Mouse (Mus musculus) intestine, embryonic 14.5 days (tissue): ENCODE measurements around the gene 2310009B15Rik. TPM values are rescaled to one million over a fixed set of nuclear protein-coding genes. Genes with fewer than 3 reads are reported as not detected.
A peak's percentile ranks its signal among the peaks of the same experiment; 100 is the strongest.
"Not testable (repeated sequence)": the region's sequence is repeated elsewhere in the genome, so short reads cannot be mapped to it uniquely, and the experiment has no call there.

Experiments used
- ATAC-seq: fragments of 200-750 bp; cut with Nextera tagmentation; replicated peaks from 2 replicates; pipeline ENCODE4 v1.8.0; 2017; ENCODE audit warnings: low read depth, moderate number of reproducible peaks, moderate TSS enrichment, moderate library complexity; ENCODE audit not compliant: low FRiP score, low TSS enrichment
- DNase-seq: peaks from one replicate; pipeline ENCODE4 v3.0.0-alpha.2; 2018; ENCODE audit warnings: low spot score
- H3K27ac ChIP-seq: fragments of 300-500 bp; sonication (generic); 2 replicates; pipeline ENCODE4 v1.5.1; 2014; ENCODE audit warnings: low read depth, mild to moderate bottlenecking, control low read depth
- H3K27me3 ChIP-seq: fragments of 300-500 bp; sonication (generic); replicated peaks from 2 replicates; pipeline ENCODE4 v1.6.1; 2014; ENCODE audit warnings: low read length, control low read depth; ENCODE audit not compliant: control insufficient read depth, insufficient read depth
- H3K36me3 ChIP-seq: fragments of 300-500 bp; sonication (generic); 2 replicates; pipeline ENCODE4 v1.6.1; 2014; ENCODE audit warnings: low read length, control low read depth; ENCODE audit not compliant: control insufficient read depth, insufficient read depth
- H3K4me1 ChIP-seq: fragments of 300-500 bp; sonication (generic); replicated peaks from 2 replicates; pipeline ENCODE4 v1.6.1; 2014; ENCODE audit warnings: low read length, control low read depth, mixed read lengths; ENCODE audit not compliant: control insufficient read depth, insufficient read depth
- H3K4me2 ChIP-seq: fragments of 300-500 bp; sonication (generic); 2 replicates; pipeline ENCODE4 v1.6.1; 2014; ENCODE audit warnings: low read length
- H3K4me3 ChIP-seq: fragments of 300-500 bp; sonication (generic); 2 replicates; pipeline ENCODE4 v1.5.1; 2014; ENCODE audit warnings: low read depth, low read length, control low read depth, mixed read lengths
- H3K9ac ChIP-seq: fragments of 300-500 bp; sonication (generic); 2 replicates; pipeline ENCODE4 v1.6.1; 2014; ENCODE audit warnings: mild to moderate bottlenecking, low read length
- H3K9me3 ChIP-seq: fragments of 300-500 bp; sonication (generic); 2 replicates; pipeline ENCODE4 v1.6.1; 2016; ENCODE audit warnings: low read length, control low read depth; ENCODE audit not compliant: control insufficient read depth
- WGBS: fragments of 180-500 bp; shearing (Covaris S2); extraction: QIAGEN DNeasy Blood & Tissue Kit; methylation state at CpG from one replicate; pipeline ENCODE4 v1.1.7; 2014; 5-methylcytosine and 5-hydroxymethylcytosine counted together
- polyA plus RNA-seq: library from polyadenylated mRNA; unstranded; fragments of >200 nt; fragmentation: Nextera tagmentation; extraction: Ambion mirVana; gene quantifications from 2 replicates; pipeline ENCODE4 v1.2.1, GENCODE M21; 2014

Gene 2310009B15Rik
- polyA plus RNA-seq = 43.9 and 46.1 TPM in 2 replicates

- H3K36me3 ChIP-seq, H3K9me3 ChIP-seq, H3K4me1 ChIP-seq, H3K27me3 ChIP-seq: not testable (repeated sequence)
- Histone ChIP-seq H3K4me3 (peak within 1 kb of the TSS; percentile 44), H3K4me2 (peak within 1 kb of the TSS; percentile 25), H3K9ac (peak within 1 kb of the TSS; percentile 43; the same call in 1 of the 2 replicates), H3K27ac (peak within 1 kb of the TSS; percentile 83)
- 0% methylated on average over 25 of the region's 79 CpGs for WGBS
- peak; percentile 94 for DNase-seq
- ATAC-seq = peak; percentile 99
These were observed at the start of gene 2310009B15Rik for GRCm38 (mm10) chr1:138856101-138856950. 2310009B15Rik (minus strand) TSS chr1:138856852.

GRCm38 (mm10) chr1:138906256-138906655, 49.6 kb upstream of the 2310009B15Rik start:
- WGBS = 65% methylated on average over 3 of the region's 3 CpGs
- Histone ChIP-seq H3K27ac (no peak overlapping the region), H3K4me2 (no peak overlapping the region), H3K9ac (no peak overlapping the region), H3K4me3 (no peak overlapping the region), H3K27me3 (peaks cover 13% of the 10 kb centered on the region; the same call in 1 of the 2 replicates), H3K4me1 (no peaks in the 10 kb centered on the region), H3K36me3 (no peaks in the 10 kb centered on the region), H3K9me3 (no peaks in the 10 kb centered on the region)
- no peak for DNase-seq
- ATAC-seq = no peak

GRCm38 (mm10) chr1:138905092-138905765, 48.6 kb upstream of the 2310009B15Rik start:
- Histone ChIP-seq H3K27me3 (peaks cover 9% of the 10 kb centered on the region; the same call in 1 of the 2 replicates), H3K9ac (no peak overlapping the region), H3K36me3 (no peaks in the 10 kb centered on the region), H3K4me1 (no peaks in the 10 kb centered on the region), H3K4me3 (no peak overlapping the region), H3K27ac (no peak overlapping the region), H3K4me2 (no peak overlapping the region), H3K9me3 (no peaks in the 10 kb centered on the region)
- WGBS = 73% methylated on average over 3 of the region's 3 CpGs
- no peak for DNase-seq
- no peak; the same call in 1 of the 2 replicates for ATAC-seq

- Histone ChIP-seq H3K4me2 (no peak overlapping the region), H3K27ac (no peak overlapping the region), H3K9ac (no peak overlapping the region), H3K9me3 (no peaks in the 10 kb centered on the region), H3K4me3 (no peak overlapping the region), H3K4me1 (no peaks in the 10 kb centered on the region), H3K27me3 (peaks cover 9% of the 10 kb centered on the region; the same call in 1 of the 2 replicates), H3K36me3 (no peaks in the 10 kb centered on the region)
- ATAC-seq (no peak), DNase-seq (no peak)
- WGBS = 88% methylated on average over 5 of the region's 5 CpGs
These were observed 47.2 kb upstream of the 2310009B15Rik start for GRCm38 (mm10) chr1:138903894-138904293.

- H3K27me3 ChIP-seq = no peaks in the 10 kb centered on the region
- DNase-seq (no peak), ATAC-seq (no peak)
- H3K4me1 ChIP-seq = no peaks in the 10 kb centered on the region
- no peak overlapping the region for H3K27ac ChIP-seq
- no peaks in the 10 kb centered on the region for H3K36me3 ChIP-seq
- no peaks in the 10 kb centered on the region for H3K9me3 ChIP-seq
- H3K4me3 ChIP-seq = no peak overlapping the region
- WGBS = 90% methylated on average over 16 of the region's 16 CpGs
- no peak overlapping the region for H3K9ac ChIP-seq
- H3K4me2 ChIP-seq = no peak overlapping the region
These were observed 44.9 kb upstream of the 2310009B15Rik start for GRCm38 (mm10) chr1:138901431-138902117.

GRCm38 (mm10) chr1:138896088-138896487, 39.4 kb upstream of the 2310009B15Rik start:
- H3K36me3 ChIP-seq = no peaks in the 10 kb centered on the region
- H3K4me2 ChIP-seq = no peak overlapping the region
- H3K27ac ChIP-seq = no peak overlapping the region
- ATAC-seq (no peak), DNase-seq (no peak)
- H3K9me3 ChIP-seq = no peaks in the 10 kb centered on the region
- H3K4me3 ChIP-seq = no peak overlapping the region
- no peaks in the 10 kb centered on the region for H3K4me1 ChIP-seq
- no peaks in the 10 kb centered on the region for H3K27me3 ChIP-seq
- no peak overlapping the region for H3K9ac ChIP-seq
- WGBS = 86% methylated on average over 3 of the region's 3 CpGs

- Histone ChIP-seq H3K27me3 (no peaks in the 10 kb centered on the region), H3K4me2 (no peak overlapping the region), H3K9ac (no peak overlapping the region), H3K4me1 (no peaks in the 10 kb centered on the region), H3K9me3 (no peaks in the 10 kb centered on the region), H3K27ac (no peak overlapping the region), H3K36me3 (no peaks in the 10 kb centered on the region), H3K4me3 (no peak overlapping the region)
- DNase-seq (no peak), ATAC-seq (no peak)
- 94% methylated on average over 14 of the region's 14 CpGs for WGBS
These were observed 21.0 kb upstream of the 2310009B15Rik start for GRCm38 (mm10) chr1:138877470-138878254.
